Mouse (Mus musculus) E14TG2a.4 (cell line): ENCODE results near the gene Aqp2.

Experiments used
- H3K27me3 ChIP-seq: 2 replicates; pipeline ENCODE4 v1.6.1; 2014; ENCODE audit warnings: low read length, control low read depth; ENCODE audit not compliant: insufficient read depth
- H3K36me3 ChIP-seq: 2 replicates; pipeline ENCODE4 v1.6.1; 2014; ENCODE audit warnings: low read length, control low read depth; ENCODE audit not compliant: insufficient read depth
- H3K4me1 ChIP-seq: replicated peaks from 2 replicates; pipeline ENCODE4 v1.6.1; 2014; ENCODE audit warnings: low read depth, low read length, control low read depth
- H3K4me3 ChIP-seq: replicated peaks from 2 replicates; pipeline ENCODE4 v1.5.1; 2014; ENCODE audit warnings: mild to moderate bottlenecking, low read length
- H3K9me3 ChIP-seq: 2 replicates; pipeline ENCODE4 v1.6.1; 2014; ENCODE audit warnings: low read length, control low read depth
- CTCF ChIP-seq: conservative IDR thresholded peaks from 2 replicates; pipeline ENCODE4 v1.5.1; 2014; ENCODE audit warnings: low read length
- NANOG ChIP-seq: IDR thresholded peaks from 2 replicates; pipeline ENCODE4 v1.6.1; 2014; ENCODE audit warnings: borderline replicate concordance, low read length, mixed read lengths
- POU5F1 ChIP-seq: IDR thresholded peaks from 2 replicates; pipeline ENCODE4 v1.6.1; 2014; ENCODE audit warnings: low read length, borderline replicate concordance

The Aqp2 gene

GRCm38 (mm10) chr15:99584407-99585202 lies 5.8 kb downstream of the Aqp2 start:
- H3K4me3 ChIP-seq: peak overlapping the region; percentile 76
- no peaks in the 10 kb centered on the region for H3K9me3 ChIP-seq
- TF ChIP-seq NANOG (no peak), CTCF (no peak), POU5F1 (no peak)
- peaks cover 60% of the 10 kb centered on the region for H3K4me1 ChIP-seq
- H3K27me3 ChIP-seq: peaks cover 99% of the 10 kb centered on the region
- H3K36me3 ChIP-seq: no peaks in the 10 kb centered on the region

GRCm38 (mm10) chr15:99585741-99586140 lies 6.9 kb downstream of the Aqp2 start:
- Histone ChIP-seq H3K36me3 (no peaks in the 10 kb centered on the region), H3K4me3 (peak overlapping the region; percentile 76), H3K27me3 (peaks cover 98% of the 10 kb centered on the region), H3K9me3 (no peaks in the 10 kb centered on the region), H3K4me1 (peaks cover 63% of the 10 kb centered on the region)
- TF ChIP-seq NANOG: no peak
- no peak for TF ChIP-seq POU5F1
- TF ChIP-seq CTCF: no peak

GRCm38 (mm10) chr15:99586525-99586924 lies 7.7 kb downstream of the Aqp2 start:
- H3K4me3 ChIP-seq: no peak overlapping the region
- H3K36me3 ChIP-seq: no peaks in the 10 kb centered on the region
- H3K4me1 ChIP-seq: peaks cover 62% of the 10 kb centered on the region
- no peaks in the 10 kb centered on the region for H3K9me3 ChIP-seq
- peaks cover 96% of the 10 kb centered on the region for H3K27me3 ChIP-seq
- TF ChIP-seq CTCF (no peak), POU5F1 (no peak), NANOG (no peak)

- no peak for TF ChIP-seq NANOG
- no peak for TF ChIP-seq POU5F1
- TF ChIP-seq CTCF: no peak
- Histone ChIP-seq H3K9me3 (no peaks in the 10 kb centered on the region), H3K27me3 (peaks cover 97% of the 10 kb centered on the region), H3K4me1 (peaks cover 44% of the 10 kb centered on the region), H3K4me3 (no peak overlapping the region), H3K36me3 (no peaks in the 10 kb centered on the region)
These were observed 10.4 kb downstream of the Aqp2 start for GRCm38 (mm10) chr15:99589237-99589636.

- Histone ChIP-seq H3K4me1 (peaks cover 40% of the 10 kb centered on the region), H3K4me3 (no peak overlapping the region), H3K9me3 (no peaks in the 10 kb centered on the region), H3K36me3 (no peaks in the 10 kb centered on the region), H3K27me3 (peaks cover 97% of the 10 kb centered on the region)
- no peak for TF ChIP-seq POU5F1
- no peak for TF ChIP-seq NANOG
- no peak for TF ChIP-seq CTCF
These were observed 10.8 kb downstream of the Aqp2 start for GRCm38 (mm10) chr15:99589704-99590103.

GRCm38 (mm10) chr15:99590429-99591084 lies 11.7 kb downstream of the Aqp2 start, which contains the start of gene Aqp5:
Gene Aqp5 (plus strand): TSS chr15:99590782.
- no peaks in the 10 kb centered on the region for H3K36me3 ChIP-seq
- H3K4me1 ChIP-seq: peaks cover 40% of the 10 kb centered on the region
- H3K4me3 ChIP-seq: peak within 1 kb of the TSS; percentile 81
- TF ChIP-seq POU5F1 (no peak), NANOG (no peak), CTCF (no peak)
- no peaks in the 10 kb centered on the region for H3K9me3 ChIP-seq
- peaks cover 97% of the 10 kb centered on the region for H3K27me3 ChIP-seq

GRCm38 (mm10) chr15:99592177-99592576 lies 13.3 kb downstream of the Aqp2 start:
- H3K36me3 ChIP-seq: no peaks in the 10 kb centered on the region
- no peaks in the 10 kb centered on the region for H3K9me3 ChIP-seq
- TF ChIP-seq NANOG: no peak
- TF ChIP-seq POU5F1: no peak
- no peak for TF ChIP-seq CTCF
- no peak overlapping the region for H3K4me3 ChIP-seq
- H3K4me1 ChIP-seq: peaks cover 45% of the 10 kb centered on the region
- peaks cover 87% of the 10 kb centered on the region for H3K27me3 ChIP-seq

- H3K4me3 ChIP-seq: no peak overlapping the region
- peaks cover 87% of the 10 kb centered on the region for H3K27me3 ChIP-seq
- H3K9me3 ChIP-seq: no peaks in the 10 kb centered on the region
- TF ChIP-seq POU5F1: no peak
- no peaks in the 10 kb centered on the region for H3K36me3 ChIP-seq
- peaks cover 52% of the 10 kb centered on the region for H3K4me1 ChIP-seq
These were observed 14.0 kb downstream of the Aqp2 start for GRCm38 (mm10) chr15:99592877-99593276.

- H3K27me3 ChIP-seq: peaks cover 78% of the 10 kb centered on the region
- H3K4me1 ChIP-seq: peaks cover 42% of the 10 kb centered on the region
- H3K4me3 ChIP-seq: peak overlapping the region; percentile 37; the same call in 1 of the 2 replicates
- no peak for TF ChIP-seq NANOG
- TF ChIP-seq CTCF: no peak
- TF ChIP-seq POU5F1: no peak
- H3K36me3 ChIP-seq: no peaks in the 10 kb centered on the region
- no peaks in the 10 kb centered on the region for H3K9me3 ChIP-seq
These were observed 16.1 kb downstream of the Aqp2 start for GRCm38 (mm10) chr15:99594951-99595350.
